Mouse (Mus musculus) layer of hippocampus, adult 9-11 months (tissue): ENCODE results near the gene Oxct2a.
"Not testable (repeated sequence)": the region's sequence is repeated elsewhere in the genome, so short reads cannot be mapped to it uniquely, and the experiment has no call there.

Experiments used
- DNase-seq: peaks from one replicate; pipeline ENCODE4 v3.0.0; 2022

The Oxct2a gene

DNA sequence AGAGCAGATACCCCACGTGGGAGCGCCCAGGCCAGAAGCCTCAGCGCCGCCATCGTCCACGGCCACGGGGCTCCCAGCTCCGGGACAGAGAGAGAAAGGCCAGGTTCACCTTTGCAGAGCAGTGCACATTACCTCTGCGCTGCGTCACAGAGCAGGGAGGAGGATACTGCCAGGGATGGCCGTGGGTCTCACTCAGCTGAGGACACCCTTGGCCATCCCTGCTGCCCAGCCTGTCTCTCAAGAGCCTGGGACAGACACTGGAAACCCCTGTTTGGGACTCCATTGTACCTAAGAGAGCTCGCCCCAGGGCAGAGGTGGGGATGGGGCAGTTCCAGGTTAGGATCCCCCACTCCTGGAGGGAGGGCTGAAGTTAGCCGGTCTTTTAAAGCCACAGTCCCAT is at the start of gene Oxct2a:
TSS of gene Oxct2a (minus strand) at position 101 of the 400 bp plus-strand sequence.
- DNase-seq: no peak

DNA sequence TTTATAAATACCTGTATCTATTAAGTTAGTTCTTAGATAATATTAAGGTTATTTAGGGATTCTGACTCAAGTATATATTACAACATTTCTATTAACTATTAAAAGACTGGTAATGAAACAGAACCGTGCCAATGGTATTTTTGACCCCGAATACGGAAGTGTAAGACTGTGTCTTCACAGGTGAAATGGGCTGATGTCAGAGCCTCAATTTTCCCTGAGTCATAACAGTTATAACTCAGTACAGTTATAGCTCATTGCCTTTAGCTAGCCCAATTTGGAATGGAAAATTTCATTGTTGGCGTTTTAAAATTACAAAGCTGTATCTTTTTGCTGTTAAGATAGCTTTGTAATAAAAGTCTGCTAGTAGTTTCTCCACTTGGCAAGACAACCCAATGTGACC is 40.1 kb upstream of the Oxct2a start:
- DNase-seq: no peak

DNA sequence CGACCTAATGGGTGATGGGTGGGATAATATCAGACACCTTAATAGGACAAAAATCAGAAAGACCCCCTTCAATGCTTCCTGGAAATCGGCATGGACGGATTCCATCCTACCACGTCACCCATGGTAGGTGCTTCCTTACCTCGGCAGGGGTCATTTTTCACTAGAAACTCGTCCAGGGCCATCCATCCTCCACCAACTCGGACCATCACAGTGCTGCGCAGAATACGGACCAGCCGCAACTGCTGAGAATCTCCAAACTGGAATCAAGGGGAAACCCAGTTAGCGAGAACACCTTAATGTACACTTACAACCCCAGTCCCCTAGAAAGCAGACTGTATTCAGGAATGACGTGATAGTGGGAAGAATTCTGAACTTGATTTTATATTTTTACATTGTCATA is 37.3 kb upstream of the Oxct2a start:
- DNase-seq: no peak

DNA sequence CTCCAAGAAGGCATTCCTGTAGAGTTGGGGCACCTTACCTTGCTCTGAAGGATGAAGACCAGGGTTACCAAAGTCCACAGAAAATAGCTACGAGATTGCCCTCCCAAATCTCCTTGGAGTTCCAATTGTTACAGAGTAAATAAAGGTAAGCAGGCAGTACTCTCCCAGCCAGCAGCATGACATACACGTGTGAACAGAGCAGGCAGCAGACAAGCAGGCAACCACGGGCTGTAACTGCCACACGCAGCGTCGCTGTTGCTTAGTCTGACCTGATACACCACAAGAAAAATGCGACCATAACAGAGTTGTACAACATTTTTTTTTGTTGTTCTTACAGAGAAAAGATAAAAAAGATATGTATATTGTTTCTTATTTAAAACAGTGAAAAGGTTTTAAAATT is 35.2 kb upstream of the Oxct2a start:
- no peak for DNase-seq

DNA sequence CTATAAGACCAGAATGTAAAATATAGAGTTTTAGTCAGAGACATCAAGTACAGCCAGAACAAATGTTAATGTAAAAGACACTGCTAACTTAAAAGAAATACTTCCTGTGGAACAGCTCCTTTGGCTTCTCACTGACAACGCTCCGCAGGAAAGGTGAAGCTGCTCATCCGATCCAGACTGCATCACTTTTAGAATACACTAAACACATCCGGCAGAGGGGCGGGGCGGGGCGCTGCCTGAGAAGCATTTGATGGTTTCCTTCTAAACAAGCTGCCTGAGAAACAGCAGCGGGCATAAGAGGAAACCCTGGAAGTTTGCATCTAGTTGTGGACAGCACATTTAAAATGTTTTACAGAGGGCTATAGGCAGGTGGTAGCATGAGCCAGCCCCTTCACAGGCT is 32.5 kb upstream of the Oxct2a start:
- DNase-seq: no peak

DNA sequence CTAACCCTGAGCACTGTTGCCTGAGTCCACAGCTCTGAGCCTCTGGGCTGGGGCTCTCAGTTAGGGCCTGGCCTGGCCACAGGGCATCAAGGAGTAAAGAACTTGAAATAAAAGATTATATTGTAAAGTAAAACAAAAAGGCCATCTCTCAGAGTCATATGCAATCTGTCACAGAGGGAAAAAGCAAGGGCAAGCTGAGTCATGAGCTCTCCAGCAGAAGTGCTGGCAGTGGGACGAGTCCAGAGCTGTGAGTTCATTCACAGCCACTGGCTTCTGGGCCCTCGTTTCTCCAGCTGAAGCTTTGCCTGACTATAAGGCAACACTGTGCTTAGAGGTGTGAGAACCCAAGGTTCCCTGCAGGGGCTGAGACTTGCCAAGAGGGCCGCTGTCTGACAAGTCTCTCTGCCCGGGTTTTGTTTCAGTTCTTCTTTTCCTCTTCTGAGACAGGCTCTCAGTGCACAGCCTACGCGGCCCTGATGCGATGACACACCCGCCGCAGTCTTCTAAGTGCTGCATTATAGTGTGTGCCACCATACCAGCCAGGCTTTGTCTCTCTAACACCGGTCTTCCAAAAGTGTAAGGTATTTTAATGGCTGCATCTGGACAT is 29.9 kb upstream of the Oxct2a start:
- no peak for DNase-seq

DNA sequence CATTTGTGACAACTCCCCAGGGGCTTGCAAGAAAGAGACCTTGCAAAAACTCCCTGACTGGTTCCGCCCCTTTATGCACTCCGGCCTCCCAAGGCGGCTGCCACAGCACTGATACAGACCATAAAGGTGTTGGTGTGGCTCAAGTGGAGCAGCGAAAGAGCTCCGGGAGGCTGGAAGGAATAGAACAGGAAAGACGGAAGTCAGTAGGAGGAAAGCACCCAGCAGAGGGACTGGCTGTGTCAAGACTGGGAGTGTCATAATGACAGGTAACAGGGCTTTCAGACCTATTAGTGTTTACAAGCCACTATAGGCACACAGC is 20.0 kb upstream of the Oxct2a start:
- DNase-seq: no peak

DNA sequence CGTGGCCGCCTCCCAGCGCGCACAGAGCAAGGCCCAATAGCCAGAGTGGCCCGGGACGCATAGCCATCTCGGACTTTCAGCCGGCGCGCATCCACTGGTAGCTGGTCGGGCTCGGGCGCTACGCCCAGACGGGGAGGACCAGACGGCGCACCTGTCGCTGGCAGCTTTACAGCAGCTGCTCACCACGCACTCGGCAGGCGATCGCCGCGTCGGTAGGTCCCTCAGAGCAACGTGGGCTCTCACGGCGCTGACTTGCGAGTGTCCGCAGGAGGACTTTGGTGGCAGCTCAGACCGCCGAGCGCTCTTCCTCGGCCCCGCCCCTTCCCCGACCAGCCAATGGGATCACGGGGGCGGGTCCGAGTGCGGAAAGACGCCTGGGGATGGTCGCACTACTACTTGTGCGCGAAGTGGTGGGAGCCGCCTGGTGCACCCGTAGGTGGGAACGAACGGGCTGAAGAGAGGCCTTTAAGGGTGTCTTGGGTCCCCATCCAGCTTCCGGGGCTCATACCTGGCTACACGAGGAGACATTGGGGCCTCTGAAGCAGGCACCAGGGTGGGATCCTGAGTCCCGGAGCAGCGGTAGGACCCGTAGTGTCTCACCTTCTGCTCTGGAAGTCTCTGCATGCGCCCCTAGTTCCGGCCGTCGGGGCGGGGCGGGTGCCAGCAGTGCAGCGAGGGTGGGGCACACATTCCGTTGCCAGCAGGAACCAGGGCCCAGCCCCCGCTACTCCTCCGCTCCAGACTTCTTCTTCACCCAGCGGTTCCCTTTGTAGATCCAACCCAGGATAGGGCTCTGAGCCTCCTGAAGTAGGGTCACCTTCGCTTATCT is 19.4 kb upstream of the Oxct2a start, which contains the start of gene Bmp8a:
TSS of gene Bmp8a (minus strand) at position 611 of the 829 bp plus-strand sequence.
- DNase-seq: no peak

DNA sequence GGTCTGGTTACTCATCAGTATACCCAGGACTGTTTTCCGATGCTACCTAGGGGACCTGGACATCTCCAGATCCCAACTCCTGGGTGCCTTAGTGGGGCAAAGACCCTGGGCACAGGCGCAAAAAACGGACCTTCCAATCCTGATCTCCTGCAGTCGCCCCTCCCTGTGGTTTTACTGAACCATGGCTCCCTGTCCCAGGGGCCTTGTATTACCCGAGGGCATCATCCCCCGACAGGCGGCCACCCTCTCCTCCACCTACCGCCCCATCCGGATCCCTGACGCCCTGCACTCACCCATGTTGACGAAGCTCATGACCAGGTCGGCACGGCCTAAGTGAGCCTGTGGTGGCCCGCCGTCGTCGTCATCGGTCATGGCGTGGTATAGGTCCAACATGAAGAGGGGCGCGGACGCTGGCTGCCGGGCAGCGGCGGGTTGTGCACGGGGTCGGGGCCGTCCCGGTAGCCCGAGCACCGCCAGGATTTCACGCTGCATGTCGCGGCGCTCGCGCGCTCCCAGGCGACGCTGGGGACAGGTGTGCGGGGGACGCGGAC is 18.7 kb upstream of the Oxct2a start:
- no peak for DNase-seq

DNA sequence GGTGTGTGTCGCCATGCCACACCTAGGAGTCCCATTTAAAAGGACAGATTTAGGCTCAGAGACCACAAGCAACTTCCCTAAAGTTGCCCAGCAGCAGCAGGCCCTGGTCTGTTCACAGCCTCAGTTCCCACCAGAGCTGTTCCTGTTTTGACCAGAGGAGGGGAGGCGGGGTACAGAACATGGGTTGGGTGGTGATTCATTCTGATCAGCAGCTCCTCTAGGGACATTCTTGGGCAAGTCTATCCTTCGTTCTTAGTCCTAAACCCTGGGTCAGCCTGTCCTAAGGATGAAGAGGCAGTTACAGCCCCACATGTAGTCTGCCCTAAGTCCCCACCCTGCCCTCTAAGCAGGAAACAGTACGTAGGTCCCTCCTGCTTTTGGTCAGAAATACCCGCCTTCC is 16.8 kb upstream of the Oxct2a start:
- DNase-seq: no peak

DNA sequence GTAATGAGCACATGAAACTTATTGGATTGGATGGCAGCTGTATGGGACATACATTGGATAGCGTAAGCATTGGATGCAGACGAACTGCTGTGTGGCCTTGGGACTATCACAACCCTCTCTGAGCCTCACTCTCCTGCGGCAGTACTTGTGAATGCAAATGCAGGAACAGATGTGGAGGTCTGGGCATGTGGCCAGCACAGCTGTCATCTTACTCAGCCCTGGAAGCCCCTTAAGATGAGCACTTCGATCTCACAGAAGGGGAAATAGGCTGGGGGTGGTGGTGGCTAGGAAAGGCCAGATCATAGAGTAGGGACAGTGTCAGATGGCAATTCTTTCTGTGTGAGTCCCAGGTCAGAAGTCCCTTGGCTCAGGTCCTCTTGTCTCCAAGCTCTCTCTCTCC is 14.3 kb upstream of the Oxct2a start:
- DNase-seq: no peak

DNA sequence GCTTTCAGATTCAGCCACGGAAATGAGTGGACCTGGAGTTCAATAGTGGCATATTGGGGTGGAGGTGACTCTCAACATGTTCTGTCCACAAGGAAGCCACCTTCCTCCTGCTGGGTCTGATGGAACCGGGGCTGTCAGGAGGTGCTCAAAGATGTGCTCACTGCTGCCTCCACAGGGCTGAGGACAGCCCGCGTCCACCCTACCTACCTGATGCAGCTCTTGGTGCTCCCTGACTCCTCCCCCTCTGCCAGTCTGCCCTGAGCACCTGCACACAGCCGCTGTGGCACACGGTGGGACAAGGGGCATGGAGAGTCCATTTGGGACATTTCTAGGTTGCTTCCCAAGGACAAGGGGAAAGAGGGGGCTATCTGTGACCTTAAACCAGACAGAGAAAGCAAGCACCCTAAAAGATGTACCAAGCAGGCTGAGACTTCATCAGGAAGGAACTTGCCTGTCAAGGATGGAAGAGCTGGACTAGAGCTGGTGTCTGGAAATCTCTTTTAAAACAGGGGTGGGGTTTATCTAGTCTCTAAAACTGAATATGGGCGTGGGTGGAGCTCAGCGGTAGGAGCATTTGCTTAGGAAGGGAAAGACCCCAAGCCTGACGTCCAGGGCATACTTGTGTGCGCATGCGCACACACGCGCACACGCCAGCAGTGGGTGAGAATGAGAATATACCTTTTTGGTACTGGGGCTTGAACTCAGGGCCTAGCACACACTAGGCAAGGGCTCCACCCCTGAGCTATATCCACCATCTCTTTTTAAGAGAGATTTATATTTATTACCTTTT is 12.6 kb upstream of the Oxct2a start:
- DNase-seq: no peak

DNA sequence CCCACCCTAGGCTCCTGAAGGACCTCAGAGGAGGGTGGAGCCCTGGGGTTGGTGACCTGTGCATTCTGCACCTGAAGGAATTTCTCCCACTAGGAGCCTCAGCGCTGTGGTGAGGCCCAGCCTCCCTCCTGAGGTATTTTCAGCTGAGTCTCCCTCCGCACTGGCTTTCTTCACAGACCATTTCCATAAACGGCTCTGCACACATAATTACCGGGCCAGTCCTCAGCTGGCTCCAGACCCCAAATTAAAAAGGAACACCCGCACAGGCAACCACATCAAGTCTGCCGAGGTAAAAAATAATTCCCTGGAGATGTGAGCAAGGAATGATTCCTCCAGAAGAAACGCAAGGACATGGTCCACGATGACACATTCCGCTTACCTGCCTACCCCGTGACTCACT is 11.8 kb upstream of the Oxct2a start:
- not testable (repeated sequence) for DNase-seq

DNA sequence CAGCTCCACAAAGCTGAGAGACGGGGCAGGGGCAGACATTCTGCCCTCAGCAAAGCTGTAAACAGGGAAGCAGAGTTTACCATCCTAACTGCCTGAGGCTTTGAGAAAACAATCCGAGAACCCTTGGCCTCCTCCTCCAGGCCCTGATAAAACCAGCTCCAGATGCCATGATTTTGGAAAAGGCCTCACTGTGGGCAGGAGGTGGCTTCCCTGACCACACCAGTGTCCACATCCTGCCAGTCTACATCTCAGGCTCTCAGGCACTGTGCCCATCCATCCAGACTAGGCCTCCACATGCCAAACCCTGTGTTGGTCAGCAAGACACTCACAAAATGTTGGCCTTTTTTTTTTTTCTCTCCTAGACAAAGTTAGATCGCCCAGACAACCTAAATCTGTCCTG is 10.7 kb upstream of the Oxct2a start:
- DNase-seq: no peak

DNA sequence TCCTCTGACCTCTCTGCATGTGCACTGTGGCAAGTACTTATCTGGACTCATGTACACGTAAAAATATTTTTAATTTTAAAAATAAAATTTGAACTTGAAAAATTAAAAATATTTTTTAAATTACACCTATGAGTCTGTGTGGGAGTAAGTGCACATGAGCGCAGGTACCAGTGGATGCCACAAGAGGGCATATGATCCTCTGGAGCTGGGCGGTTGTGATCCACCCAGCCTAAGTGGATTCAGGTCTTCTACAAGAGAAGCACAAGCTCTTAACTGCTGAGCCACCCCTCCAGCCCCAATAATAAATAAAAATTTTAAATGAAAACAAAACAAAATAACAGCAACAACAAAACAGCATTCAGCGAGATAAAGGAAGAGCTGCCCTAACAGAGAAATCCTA is 9.7 kb upstream of the Oxct2a start:
- no peak for DNase-seq

DNA sequence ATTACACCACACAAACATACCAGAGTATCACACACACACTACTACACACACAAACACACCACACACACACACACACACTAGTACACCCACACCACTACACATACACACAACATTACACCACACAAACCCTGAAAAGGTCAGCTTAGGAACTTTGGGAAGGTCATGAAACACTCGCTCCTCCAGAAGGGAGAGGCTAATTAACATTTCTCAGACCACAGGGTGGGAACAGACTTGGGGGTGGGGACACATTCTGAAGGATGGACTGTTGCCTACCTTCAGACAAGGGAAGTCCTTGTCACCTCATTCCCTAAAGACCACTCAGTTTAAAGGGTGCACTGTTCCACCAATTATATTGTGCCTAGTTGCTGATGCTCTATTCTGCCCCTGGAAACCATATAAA is 8.5 kb upstream of the Oxct2a start:
- not testable (repeated sequence) for DNase-seq

DNA sequence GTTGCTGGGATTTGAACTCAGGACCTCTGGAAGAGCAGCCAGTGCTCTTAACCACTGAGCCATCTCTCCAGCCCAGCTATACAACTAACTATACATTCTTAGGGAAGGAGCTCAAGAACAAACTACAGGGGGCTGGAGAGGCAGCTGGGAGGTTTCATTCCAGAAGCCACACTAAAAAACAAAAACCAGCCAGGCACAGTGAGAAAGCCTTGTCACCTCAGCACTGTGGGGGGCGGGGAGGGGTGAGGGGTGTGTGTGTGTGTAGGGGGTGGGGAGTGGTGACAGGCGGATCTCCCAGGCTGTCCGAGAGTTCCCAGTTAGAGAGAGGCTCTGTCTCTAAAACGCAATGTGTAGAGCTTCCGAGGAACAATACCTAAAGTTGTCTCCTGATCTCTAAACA is 7.9 kb upstream of the Oxct2a start:
- DNase-seq: no peak

DNA sequence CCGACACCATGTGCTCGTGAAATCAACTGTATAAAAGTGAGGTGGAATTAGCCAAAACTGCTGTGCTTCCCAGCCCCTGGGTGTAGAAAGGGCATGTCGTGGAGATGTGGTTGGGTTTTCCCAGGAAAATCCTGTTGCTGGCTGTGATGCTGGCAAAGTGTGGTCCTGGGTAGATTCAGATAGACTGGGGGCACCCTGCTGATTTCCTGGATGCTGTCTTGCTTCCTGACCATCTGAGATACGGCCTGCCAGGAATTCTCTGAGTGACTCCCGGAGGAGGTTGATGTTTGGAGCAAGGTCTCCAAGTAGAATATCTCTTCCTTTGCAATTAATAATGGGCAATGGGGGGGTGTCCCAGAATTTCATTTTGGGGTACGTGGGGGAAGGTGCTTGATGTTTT is 5.5 kb upstream of the Oxct2a start:
- DNase-seq: no peak

DNA sequence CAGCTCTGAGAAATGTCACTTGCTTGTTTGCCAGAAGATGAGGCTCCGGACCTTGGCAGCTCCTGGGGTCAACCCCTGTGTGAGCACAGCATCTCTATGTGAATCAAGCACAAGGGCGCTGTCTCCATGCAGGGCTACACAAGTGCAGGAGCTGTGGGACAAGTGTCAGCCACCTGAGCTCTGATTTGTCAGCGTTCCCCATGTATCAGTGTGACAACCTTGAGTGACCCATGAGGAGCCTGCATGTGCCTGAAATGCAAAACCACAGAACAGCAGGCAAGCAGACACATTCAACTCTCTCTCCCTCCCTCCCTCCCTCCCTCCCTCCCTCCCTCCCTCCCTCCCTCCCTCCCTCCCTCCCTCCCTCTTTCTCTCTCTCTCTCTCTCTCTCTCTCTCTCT is 4.2 kb upstream of the Oxct2a start:
- DNase-seq: no peak

DNA sequence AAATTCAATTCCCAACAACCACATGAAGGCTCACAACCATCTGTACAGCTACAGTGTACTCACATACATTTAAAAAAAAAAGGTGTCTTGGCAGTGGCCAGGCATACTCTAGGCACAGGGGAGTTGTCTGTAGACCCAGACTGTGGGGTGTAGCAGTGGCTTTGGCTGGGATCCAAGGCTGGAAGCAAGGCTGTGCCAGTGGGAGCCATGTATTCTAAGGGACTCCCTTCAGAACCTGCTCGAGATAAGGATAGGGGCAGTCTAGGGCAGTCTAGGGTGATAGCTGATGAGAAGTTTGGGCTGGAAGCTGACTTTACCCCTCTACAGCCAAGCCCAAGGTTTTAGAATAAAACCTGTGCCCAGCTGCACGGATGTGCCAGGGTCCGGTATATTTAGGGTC is 2.7 kb upstream of the Oxct2a start:
- no peak for DNase-seq

DNA sequence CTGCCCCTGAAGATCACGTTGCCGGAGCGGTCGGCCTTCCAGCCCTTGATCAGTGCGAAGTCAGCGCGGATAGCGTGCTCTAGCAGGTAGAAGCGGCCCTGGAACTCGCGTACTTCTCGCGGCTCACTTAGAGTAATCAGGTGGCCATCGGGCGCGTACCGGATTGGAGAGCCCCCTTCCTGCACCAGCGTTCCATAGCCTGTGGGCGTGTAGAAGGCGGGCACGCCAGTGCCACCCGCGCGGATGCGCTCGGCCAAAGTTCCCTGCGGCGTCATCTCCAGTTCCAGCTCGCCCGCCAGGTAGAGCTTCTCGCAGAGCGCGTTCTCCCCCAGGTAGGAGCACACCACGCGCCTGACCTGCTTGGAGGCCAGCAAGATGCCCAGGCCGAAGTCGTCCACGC is 524 bp downstream of the Oxct2a start:
- DNase-seq: not testable (repeated sequence)

DNA sequence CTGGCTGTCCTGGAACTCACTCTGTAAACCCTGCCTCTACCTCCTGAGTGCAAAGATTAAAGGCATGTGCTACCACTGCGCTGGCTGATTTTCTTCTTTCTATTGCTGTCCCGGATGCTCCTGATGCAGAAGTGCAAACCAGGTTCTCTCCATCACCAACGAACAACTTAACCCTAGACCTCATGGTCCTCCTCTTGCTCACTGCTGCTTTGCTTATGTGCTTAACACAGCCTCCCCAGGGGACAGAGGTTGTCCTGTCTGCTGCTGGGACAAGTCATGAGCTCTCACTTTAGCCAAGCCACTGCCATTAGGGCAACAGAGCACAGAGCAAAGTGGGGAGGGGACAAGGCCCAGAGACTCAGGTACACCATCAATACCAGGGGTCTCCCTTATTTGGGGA is 8.9 kb downstream of the Oxct2a start:
- no peak for DNase-seq

DNA sequence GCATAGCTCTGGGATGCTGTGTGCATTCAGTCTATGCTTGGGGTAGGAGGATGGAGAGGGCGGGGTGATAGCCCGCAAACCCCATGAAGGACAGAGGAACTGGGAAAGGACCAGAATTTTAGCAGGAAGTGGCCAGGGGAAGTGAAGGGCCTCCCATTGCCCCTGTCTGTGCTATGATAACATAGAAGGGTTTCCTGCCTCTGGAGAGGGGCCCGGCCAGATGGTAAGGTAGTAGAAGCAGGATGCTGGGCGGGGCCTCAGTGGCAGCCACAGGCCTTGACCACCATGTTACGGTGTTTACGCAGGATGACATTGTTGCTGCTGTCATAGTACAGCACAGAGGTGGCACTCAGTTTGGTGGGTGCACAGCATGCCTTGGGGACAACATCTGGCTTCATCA is 10.4 kb downstream of the Oxct2a start:
- no peak for DNase-seq

DNA sequence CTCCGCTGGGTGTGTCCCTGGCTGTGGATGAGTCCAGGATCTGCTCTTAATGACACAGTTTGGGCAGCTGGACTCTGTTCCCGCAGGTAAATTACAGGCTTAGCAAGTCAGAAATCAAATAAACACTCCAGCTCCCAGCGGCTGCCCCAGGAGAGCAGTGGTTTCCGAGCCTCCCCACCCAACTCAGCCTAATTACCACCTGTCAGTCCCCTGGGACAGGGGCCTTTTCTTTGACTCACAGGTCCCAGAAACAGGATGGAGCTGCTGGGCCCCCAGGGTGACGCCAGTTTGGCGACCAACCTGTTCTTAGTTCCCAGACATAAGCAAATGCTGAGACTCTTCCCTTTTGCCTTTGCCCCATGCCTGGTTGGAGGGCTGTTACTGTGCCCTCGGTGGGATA is 11.6 kb downstream of the Oxct2a start:
- DNase-seq: no peak
